Mouse (Mus musculus) left cerebral cortex, adult 8-10 months (tissue): Measurements from ENCODE around the gene Chadl. TPM values are rescaled to one million over a fixed set of nuclear protein-coding genes. Genes with fewer than 3 reads are reported as not detected.
"Not testable (repeated sequence)": the region's sequence is repeated elsewhere in the genome, so short reads cannot be mapped to it uniquely, and the experiment has no call there.

Experiments used
- DNase-seq, 2 experiments: peaks; one replicate each; pipeline ENCODE4 v3.0.0; 2022; ENCODE audit warnings: low spot score in 2 of 2
- total RNA-seq, 4 experiments: library from RNA; stranded (reverse); gene quantifications; 2 replicates each; pipeline ENCODE4 v1.2.4; 2022

Gene Chadl
- total RNA-seq, 4 experiments from 2014 or later = 9.7 to 14.7 (median 13.1) TPM

DNA sequence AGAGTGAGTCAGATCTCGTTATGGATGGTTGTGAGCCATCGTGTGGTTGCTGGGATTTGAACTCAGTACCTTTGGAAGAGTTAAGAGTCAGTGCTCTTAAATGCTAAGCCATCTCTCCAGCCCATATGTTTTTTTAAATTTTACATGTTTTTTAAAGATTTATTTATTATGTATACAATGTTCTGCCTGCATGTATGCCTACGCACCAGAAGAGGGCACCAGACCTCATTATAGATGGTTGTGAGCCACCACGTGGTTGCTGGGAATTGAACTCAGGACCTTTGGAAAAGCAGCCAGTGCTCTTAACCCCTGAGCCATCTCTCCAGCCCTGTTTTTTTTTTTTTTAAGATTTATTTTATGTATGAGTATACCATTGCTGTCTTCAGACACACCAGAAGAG lies 4.3 kb upstream of the Chadl start:
- DNase-seq = not testable (repeated sequence)

DNA sequence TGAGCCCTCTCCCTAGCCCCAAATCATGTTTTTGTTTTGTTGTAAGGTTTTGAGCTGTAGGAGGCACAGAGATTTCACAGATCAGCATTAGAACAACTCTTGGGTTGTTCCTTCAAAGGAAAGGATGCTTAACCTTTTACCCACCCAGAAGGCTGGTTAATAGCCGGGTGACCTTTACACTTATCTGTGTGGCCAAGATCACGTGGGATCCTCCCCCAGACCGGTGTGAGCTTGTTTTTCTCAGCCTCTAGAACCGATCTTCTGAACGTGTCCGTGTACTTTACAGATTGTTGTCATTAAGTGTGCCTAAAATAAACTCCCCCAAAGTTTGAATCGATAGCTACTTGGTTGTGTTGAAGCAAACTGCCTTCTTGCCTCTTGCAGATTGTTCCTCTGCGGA lies 3.5 kb upstream of the Chadl start:
- DNase-seq = no peak

- DNase-seq = no peak
These were observed 3.1 kb upstream of the Chadl start for GRCm38 (mm10) chr15:81700161-81700560.

- DNase-seq = no peak
These were observed 1.4 kb upstream of the Chadl start for GRCm38 (mm10) chr15:81698532-81698931.

GRCm38 (mm10) chr15:81697847-81698246 lies 760 bp upstream of the Chadl start:
- DNase-seq = no peak

GRCm38 (mm10) chr15:81694891-81695290 lies 2.2 kb downstream of the Chadl start:
- no peak for DNase-seq

GRCm38 (mm10) chr15:81693967-81694881 lies 2.9 kb downstream of the Chadl start:
- peak; percentile 59 to 64 for DNase-seq

- DNase-seq = no peak
These were observed 3.6 kb downstream of the Chadl start for GRCm38 (mm10) chr15:81693366-81693966.

GRCm38 (mm10) chr15:81680301-81680805 lies 16.7 kb downstream of the Chadl start:
- DNase-seq = no peak

DNA sequence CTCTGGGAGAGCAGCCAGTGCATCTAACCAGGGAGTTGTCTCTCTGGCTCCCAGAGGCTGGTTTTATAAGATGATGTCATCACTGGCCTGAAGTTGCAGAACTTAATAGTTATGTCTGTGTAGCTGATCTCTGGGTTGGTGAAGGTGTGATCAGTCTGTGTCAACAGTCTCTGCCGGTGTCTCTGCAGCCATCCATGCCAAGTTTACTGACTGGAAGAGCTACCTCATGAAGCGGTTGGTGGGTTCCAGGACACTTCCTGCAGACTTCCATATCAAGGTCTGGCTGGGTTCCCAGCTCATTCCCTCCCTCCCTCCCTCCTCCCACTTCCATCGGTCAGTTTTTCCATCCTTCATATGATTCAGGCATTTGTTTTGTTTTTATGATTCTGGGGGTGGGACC lies 20.4 kb downstream of the Chadl start:
- DNase-seq = no peak

DNA sequence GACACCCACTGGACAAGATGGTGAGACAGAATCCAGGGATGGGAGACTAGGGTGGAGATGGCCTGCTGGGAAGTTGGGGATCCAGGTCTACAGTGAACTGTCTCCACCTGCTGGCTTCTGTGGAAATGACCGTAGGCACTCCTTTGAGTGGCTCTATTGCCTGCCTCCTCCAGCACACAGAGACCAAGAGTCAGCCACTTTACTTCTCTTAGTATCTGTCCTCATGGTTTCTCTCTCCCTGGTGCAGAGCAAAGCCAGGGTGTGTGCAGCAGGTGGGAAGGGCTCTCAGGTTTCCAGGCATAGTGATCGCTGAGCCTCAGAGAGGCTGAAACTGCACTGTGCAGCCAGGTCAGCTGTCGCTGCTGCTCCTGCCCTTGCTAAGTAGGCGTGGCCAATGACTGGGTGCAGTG lies 26.9 kb downstream of the Chadl start:
- no peak for DNase-seq

DNA sequence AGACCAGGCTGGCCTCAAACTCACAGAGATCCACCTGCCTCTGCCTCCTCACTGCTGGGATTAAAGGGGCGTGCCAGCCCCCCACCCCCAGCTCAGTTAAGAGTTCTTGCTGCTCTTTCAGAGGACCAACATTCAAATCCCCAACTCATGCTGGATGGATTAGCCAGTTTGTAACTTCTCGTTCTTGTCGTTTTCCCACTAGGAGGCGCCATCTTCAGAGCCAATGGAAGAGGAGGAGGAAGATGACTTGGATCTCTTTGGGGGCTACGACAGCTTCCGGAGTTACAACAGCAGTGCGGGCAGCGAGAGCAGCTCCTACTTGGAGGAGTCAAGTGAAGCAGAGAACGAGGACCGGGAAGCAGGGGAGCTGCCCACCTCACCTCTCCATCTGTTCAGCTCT lies 30.1 kb downstream of the Chadl start:
- DNase-seq = no peak

GRCm38 (mm10) chr15:81663697-81664561 lies 33.2 kb downstream of the Chadl start, which contains the start of gene L3mbtl2:
TSS of gene L3mbtl2 (plus strand) at chr15:81663889.
- DNase-seq = peak; percentile 81 to 90

- no peak for DNase-seq
These were observed 33.8 kb downstream of the Chadl start for GRCm38 (mm10) chr15:81663281-81663680.

DNA sequence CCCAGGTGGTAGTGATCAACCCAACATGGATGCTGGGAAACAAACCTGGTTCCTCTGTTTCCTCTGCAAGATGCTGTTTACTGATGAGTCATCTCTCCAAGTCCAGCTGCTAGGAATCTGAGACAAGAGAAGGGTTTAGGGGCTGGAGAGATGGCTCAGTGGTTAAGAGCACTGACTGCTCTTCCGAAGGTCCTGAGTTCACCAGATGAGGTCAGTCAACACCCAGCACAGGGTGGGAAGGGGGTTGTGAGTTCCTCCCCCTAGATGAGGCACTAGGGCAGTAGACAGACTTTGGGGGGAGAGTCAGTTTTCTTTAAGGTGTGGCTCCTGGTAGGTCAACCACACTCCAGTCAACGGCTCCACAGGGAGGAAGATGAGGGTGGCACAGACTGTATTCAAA lies 35.4 kb downstream of the Chadl start:
- no peak for DNase-seq

DNA sequence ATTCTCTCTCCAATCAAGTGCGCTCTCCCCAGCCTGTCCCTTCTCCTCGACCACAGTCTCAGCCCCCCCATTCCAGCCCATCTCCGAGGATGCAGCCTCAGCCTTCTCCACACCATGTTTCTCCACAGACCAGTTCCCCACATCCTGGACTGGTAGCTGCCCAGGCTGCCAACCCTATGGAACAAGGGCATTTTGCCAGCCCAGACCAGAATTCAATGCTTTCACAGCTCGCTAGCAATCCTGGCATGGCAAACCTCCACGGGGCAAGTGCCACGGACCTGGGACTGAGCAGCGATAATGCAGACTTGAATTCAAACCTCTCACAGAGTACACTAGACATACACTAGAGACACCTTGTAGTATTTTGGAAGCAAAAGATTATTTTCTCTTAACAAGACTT lies 46.5 kb downstream of the Chadl start:
- no peak for DNase-seq

DNA sequence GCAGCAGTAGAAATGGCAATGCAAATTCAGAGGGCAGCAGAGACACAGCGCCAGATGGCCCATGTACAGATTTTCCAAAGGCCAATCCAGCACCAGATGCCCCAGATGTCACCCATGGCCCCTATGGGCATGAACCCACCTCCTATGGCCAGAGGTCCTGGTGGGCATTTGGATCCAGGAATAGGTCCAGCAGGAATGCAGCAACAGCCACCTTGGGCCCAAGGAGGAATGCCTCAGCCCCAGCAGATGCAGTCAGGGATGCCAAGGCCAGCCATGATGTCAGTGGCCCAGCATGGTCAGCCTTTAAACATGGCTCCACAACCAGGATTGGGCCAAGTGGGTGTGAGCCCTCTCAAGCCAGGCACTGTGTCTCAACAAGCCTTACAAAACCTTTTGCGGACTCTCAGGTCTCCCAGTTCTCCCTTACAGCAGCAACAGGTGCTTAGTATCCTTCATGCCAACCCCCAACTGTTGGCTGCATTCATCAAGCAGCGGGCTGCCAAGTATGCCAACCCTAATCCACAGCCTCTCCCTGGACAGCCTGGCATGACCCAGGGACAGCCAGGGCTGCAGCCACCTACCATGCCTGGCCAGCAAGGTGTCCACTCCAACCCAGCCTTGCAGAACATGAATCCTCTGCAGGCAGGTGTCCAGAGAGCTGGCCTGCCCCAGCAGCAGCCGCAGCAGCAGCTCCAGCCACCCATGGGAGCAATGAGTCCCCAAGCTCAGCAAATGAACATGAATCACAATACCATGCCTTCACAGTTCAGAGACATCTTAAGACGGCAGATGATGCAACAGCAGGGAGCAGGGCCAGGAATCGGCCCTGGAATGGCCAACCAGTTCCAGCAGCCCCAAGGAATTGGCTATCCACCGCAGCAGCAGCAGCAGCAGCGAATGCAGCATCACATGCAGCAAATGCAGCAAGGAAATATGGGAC lies 47.3 kb downstream of the Chadl start:
- DNase-seq = no peak
